Mouse (Mus musculus) kidney, postnatal 10 days (tissue): Measurements from ENCODE around the gene Atl2.

ENCODE experiments used
- DNase-seq: peaks from one replicate; pipeline ENCODE4 v3.0.0; 2021; ENCODE audit warnings: mixed read lengths

Atl2 gene

DNA sequence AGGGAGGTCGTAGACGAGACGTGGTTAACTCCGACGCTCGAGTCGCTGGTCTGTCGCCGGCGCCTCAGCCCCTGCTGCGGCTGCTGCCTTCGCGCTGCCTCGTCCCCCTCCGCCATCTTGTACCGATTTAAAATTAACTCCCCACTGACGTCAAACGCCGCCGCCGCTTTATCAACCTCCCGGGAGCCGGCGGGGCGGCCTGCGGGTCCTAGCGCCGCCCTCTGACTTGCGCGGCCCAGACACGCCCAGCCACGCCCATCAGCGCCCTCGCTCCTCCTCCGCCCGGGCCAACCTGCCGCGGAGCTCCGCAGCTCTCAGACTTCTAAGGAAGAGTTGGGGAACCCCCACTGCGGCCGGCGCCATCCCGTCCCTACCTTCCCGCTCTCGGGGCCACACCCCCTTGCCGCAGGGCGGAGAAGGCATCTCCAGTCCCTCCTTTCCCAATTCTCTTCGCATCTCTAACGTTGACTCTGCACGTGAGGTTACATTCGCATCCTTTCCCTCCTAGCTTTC, at the start of gene Atl2:
TSS of gene Atl2 (minus strand) at position 213 of the 513 bp plus-strand sequence.
- DNase-seq, result peak; percentile 97

DNA sequence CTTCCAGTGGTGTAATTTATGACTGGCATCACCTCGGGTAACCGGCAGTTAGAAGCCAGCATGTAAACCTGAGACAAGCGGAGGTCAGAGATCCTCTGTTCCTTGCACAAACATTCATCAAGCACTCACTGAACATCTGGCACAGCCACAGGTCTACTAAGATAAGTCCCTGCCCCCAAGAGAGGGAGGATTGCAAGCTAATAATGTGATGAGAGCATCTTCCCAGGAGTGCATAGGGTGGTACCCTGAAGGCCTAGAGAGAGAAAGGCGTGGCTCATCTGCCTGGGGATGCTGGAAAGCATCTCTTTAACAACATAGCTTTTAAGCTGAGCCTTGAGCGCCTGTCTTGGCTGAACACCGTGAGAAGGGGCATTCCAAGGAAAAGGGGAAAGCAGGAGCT, 48.9 kb upstream of the Atl2 start:
- no peak for DNase-seq

GRCm38 (mm10) chr17:79942418-79942817, 46.5 kb upstream of the Atl2 start:
- DNase-seq, result no peak

DNA sequence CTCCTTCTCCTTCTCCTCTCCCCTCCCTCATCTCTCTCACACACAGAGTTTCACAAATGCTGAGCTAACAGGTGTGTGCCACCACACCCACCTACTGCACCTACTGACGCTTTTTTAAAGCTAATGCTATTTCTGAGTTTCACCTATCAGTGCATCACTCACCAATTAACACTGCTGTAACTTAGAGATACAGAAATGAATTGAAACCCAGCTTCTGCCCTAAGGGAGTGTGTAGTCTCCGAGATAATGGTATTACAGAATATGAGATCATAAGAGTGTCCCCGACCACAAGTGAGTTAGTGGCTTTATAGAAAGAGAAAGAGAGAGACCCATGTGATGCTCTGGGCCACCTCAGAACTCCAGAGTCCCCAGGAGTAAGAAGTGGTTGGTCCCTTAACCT, 43.2 kb upstream of the Atl2 start:
- DNase-seq, result no peak

DNA sequence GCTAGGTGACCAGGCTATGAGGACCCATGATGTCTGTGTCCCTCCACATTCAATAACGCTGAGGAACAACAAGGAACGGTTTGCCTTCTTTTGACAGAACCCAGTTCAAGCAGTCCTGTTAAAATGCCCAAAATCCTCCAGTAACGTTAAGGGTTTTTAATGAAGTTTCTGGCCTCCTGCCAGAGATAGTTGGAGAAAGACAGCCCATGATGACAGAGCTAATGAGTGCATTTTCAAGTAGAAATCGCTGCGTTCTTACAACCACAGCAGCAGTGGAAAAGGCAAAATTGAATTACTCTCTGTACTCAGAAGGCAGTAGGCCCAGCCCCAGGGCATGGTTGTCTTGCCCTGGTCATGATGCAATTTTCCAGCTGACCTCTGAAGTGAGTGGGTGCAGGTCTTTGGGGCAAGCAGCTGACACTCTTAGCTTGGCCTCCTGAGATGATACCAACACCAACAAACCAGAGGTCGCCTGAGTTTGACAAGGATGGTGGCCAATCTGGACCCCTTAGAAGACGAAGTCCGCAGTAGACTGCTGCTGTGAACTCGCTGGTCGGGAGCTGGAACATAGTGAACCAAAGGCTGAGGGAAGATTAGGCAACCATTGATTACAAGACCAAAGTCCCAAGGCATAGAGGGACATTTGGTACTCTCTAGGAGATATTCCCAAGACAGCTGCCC, 42.1 kb upstream of the Atl2 start:
- no peak for DNase-seq

DNA sequence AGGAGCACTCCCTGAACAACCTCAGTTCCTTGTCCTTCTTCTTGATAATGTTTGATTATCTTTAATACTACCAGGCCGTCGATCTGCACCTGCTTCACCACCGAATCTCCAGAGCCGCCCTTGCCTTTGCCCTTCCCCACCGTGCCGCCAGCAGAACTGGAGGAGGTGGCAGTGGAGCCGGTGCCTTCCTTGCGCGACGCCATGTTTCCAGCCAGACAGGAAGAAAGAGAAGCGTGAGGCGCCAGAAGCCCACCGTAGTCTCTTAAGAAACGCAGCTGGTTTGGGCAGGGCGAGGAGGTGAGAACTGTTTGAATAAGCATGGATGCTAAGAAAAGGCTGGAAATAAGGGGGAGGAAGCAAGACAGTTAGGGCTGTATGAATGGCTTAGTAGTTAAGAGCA, 38.4 kb upstream of the Atl2 start:
- DNase-seq, result no peak

DNA sequence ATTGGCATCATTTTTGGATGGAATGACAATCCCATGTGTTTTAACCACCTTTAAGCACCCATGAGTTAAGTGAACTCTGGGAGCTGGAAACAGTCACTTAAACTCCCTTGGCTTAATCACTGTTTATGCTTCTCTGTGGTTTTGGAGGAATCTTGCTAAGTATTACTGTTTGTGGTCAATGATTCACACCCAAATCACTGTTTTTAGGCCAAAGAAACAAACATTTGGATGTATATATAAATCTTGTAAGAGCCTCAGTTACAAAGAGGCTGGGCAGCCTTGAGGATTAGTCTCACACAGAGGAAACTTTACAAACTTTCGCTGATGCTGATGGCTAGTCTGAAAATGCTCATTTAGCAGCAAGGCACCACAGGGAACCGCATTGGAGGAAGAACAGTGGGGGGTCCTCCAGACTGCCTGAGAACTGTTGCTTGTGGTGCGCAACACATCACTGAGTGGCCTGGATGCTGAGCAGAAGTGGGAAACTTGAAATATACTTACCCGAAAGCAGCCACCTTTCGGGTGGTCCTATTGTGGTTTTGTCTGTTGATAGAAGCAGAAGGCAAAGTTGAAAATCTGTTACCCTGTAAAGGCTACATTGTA, 36.9 kb upstream of the Atl2 start:
- DNase-seq, result no peak

DNA sequence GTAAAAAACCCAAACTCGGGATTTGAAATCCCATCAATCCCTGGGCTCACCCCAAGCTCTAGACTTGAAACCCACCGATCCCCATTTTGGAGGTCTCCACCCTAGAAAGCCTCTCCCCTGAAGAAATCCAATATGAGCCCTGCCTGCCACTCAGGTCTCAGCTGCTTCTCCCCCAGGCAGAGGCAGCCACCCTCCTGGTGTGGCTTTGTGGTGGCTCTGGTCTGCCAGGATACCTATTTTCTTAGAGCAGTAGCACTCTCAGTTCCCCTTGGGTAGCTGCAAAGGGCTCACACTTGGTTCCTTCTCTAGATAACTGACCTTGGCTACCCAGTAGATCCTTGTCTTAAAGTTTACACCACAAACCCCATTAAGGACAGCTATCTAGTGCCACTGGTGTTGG, 31.2 kb upstream of the Atl2 start:
- DNase-seq, result no peak

DNA sequence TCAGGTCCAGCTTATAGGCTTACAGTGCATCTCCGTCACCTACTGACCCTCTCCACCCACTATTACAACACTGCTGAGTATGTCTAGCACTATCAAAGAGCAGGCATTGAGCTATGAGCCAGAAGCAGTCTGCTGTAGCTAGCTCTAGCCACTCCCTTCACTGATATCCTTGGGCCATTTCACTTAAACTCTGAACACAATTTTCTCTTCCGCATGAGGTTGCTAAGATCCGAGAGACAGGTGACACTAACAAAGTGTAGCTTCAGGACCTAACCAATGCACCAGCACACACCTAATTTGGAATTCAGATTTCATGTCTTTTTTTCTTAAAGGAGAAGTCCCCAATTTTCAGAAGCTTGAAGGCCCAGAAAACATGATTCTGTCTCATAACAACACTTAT, 30.6 kb upstream of the Atl2 start:
- DNase-seq, result no peak

DNA sequence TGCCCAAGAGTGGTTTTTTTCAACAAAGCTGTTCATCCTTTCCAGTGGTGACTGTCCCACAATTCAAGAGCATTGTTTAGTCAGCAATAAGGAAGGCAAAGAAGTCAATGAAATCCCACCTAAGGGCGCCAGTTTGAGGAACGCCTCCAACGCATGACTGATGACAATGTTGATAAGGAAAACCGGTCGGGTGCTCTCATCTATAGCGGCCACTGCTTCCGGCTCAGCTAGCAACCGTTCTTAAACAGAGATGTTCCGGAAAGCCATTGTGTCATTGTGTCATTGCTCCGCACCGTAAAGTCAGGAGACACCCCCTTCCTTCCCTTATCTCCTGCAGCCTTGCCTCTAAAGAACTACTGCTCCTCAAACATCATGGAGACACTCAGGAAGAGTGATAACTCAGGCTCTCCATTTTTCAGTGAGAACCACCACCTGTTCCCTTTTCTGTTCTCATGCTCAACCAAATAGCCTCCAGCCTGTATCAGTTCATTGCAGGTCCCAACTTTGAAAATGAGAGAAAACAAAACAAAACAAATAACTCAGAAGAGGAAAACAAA, 30.0 kb upstream of the Atl2 start:
- DNase-seq, result no peak

- DNase-seq, result no peak
Measured at GRCm38 (mm10) chr17:79920355-79920754, 24.4 kb upstream of the Atl2 start.

DNA sequence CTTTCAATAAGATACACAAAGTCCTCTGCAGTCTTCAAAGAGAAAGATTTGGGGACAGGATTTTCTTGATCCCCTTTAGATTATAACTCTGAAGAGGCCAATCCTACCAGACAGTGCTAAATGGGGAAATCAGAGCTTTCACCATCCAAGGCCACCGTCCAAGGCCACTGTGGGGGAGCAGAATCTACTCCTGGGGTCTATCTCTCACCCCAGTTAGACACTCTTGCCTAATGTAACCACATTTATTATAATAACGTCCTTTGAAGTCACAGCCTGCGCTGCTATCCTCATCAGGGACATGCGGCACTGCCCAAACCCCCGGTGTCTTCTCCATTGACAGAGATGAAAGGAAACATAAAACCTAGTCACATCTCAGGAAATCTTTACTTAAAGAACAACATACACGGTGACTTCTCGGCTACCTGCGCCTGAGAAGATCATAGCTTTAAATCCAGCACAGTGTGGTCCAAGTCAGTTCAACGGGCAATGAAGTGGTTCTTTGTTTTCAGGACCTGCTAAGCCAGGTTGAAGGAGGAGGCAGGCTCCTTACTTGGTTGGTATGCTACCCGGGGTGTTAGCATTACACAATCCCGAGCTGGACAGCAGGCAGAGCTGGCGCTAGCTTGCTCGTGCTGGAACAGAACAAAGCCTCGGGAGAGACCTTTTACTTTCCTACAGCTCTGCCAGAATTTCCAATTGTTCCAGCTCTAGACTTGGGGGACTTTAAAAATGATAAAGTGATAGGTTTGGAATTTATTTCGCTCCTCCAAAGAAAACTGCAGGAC, 23.8 kb upstream of the Atl2 start:
- peak; percentile 28 for DNase-seq

GRCm38 (mm10) chr17:79918484-79919004, 22.6 kb upstream of the Atl2 start:
- DNase-seq, result no peak

- DNase-seq, result no peak
Measured at GRCm38 (mm10) chr17:79916996-79917395, 21.1 kb upstream of the Atl2 start.

DNA sequence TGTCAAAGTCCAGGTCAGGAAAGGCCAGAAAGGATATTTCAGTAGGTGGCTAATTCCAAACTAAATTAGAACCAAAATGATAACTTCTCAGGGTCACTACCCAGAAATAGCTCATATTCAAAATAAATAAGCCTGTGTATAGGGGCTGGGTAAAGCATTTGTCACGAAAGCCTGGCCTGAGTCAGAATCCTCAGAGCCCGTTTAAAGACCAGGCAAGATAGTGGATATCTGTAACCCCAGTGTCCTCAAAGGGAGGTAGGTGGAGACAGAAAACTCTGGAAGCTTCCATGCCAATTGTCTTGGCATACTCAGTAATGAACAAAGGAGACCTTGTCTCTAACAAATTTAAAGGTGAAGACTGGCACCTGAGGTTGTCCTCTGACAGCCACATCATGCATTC, 16.3 kb upstream of the Atl2 start:
- DNase-seq, result no peak

DNA sequence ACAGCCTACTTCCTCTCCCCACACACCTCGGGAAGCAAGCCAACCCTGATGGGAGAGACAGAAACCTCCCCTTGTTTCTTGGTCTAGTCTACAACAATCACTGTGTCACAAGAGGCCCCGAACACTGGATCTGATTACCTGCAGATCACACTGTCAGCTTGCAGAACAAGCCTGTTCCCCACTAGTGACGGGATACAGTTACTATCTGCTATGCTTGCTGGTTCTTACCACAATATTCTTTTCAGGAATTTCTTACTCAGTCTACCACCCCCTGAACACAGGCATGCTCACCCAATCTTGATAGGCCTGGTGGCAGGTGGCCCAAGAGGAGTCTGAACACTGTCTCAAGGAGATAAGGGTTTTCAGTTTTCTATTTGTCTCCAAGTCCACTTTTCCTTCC, 15.8 kb upstream of the Atl2 start:
- no peak for DNase-seq

- DNase-seq, result no peak
Measured at GRCm38 (mm10) chr17:79909571-79909970, 13.6 kb upstream of the Atl2 start.

DNA sequence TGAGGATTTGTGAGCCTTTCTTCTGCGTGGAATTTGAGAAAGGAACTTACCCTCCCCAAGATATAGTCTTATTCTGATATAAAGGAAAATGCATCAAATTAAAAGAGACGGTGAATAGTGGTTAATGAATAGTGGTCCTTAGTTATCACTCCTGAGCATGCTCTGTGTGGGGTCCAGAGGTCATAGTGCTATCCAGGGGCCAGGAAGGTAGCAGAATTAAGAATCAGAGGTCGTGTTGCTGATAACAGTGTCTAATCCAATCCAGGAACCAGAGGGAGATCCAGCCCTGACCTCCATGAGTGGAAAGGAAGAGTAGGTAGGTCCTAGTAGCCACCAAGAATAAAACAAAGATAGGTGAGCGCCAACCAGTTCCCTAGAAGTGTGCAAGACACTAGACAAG, 11.8 kb upstream of the Atl2 start:
- DNase-seq, result no peak

- DNase-seq, result no peak
Measured at GRCm38 (mm10) chr17:79906791-79907494, 11.0 kb upstream of the Atl2 start.

GRCm38 (mm10) chr17:79904593-79904992, 8.7 kb upstream of the Atl2 start:
- no peak for DNase-seq

DNA sequence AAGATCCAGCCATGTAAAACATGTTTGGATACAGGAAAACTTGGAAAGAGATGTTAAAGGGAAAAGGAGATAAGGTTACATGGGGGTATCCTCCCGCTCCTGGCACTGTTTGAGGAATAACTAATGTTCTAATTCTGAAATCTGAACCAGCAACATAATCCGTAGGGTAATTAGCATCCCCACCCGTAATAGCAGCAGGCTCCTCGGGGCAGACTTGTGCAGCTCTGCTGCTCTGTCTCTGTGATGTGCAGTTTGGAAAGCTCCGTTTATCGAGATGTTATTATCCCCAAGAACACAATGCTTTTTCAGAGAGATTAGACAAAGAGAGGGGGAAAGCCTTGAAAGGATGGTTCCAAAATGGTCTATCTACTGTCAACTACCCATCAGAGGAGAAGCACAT, 5.3 kb upstream of the Atl2 start:
- DNase-seq, result no peak

- DNase-seq, result no peak
Measured at GRCm38 (mm10) chr17:79898156-79898746, 2.3 kb upstream of the Atl2 start.
